Mouse (Mus musculus) c-Kit-positive CD71-negative TER-119-negative erythroid progenitor cells, embryonic 14.5 days (primary cell): ENCODE measurements around the gene Adgrg2.

ENCODE experiments used
- DNase-seq: peaks from one replicate; pipeline ENCODE4 v3.0.0-alpha.2; 2013; ENCODE audit warnings: low read depth

Gene Adgrg2

DNA sequence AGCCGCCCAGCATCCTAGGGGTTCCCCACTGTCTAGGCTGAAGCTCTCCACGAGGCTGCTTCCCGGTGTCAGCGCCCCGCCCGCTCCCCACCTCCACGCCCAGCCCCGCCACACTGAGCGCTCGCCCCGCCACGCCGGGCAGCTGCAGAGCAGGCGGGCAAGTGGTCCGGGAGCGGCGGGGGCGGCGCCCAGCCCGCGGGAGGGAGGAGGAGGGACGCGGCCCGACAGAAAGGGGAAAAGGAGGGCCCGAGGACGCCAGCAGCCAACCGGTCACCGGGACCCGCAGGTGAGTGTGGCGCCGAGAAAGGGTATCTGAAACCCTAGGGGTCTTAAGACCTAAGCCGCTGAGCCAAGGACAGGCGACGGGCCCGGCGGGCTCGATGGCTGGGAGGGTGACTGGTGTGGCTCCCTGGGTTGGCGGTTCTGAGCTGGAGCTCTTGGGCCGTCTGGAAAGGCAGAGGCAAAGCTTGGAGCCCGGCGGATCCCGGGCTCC lies at the start of gene Adgrg2:
Adgrg2 (plus strand) TSS at position 227 of the 493 bp plus-strand sequence.
- DNase-seq = no peak

DNA sequence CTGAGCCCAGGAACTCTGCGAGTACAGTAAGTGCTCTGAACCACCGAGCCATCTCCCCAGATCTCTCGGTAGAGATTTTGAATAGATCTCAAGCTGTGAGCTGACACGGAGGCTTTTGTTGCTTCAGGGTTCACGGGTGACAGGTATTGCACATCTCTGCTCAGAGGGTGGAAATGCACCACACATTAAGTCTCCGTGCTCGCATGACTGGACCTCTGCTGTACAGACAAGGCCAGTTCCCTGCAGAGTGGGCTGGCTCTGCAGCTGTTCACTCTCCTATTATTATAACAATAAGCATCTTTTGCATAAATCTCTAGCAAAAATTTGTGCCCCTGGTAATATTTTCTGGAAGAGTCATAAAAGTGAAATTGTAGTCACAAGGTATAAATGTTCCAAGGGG lies 39.5 kb upstream of the Adgrg2 start:
- no peak for DNase-seq

DNA sequence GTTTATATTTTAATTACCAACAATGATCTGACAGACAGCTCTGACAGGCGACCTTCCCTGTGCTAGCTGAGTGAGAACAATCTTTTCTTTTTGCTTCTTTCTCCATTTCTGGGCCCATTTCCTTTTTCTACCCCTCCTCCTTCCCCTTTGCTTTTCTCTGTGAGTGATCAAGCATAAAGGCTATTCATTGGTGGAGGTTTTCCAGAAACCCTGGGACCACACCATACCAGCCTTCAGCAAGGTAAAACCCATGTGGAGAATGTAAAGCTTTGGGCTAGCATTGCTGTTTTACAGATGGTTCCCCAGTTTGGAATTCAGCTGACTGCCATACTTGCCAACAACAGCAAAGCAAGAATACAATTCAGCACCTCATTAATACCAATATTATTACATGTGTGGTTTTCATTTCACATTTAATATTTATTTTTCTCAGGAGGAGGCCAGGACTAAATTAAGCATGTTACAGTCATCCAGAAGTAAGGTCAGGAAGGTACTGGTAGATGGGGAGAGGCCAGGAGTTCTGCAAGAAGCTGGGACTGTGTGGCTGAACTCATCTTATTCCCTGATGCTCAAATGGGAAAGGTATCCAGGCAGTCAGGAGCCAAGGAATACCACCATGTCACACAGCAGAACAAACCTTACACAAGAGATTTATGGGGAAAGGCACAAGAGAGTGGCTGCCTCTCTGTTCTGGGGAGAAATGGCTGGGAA lies 38.4 kb upstream of the Adgrg2 start:
- DNase-seq = no peak

DNA sequence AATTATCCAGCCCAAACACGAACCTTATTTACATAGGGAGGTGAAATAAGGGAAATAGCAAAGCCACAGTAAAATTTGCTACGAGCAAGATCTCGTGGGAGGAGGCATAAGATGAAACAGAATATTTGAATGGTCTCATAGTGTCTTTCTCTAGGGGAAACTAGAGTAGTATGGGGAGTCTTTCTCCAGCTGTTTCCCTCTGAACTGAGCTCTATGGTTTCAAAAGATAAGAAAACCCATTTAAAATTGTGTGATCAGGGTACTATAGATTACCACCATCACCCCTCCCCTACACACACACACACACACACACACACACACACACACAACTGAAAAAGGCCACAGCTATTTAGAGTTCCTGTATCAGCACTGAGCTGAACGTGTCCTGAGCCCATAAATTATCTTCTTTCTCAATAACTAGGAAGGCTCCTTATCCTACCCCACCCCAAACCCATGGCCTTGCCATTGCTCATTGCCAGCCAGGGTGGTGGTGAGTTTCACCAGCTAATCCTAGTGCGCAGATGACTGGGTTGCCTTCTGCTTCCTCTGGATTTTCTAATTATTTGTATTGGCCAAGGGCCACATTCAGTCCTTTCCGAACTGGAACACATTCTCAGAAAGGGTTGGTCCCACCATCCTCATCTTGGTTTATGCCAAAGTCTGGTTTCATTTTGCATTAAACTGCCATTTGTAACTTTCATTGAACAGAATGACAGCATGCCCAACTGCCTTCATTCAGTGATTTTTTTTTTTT lies 5.6 kb upstream of the Adgrg2 start:
- DNase-seq = no peak

DNA sequence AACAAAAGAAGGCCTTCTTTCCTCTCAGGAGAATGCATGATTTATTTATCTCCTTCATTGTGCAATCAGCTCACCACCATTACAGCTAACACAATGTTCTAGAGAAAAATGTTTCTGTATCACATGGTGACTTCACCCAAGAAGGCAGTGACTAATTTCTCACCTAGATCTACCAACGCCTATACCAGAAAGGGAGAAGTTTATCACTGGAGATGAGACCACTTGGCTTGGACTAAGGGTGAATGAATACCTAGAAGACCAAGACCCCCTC lies 5.1 kb upstream of the Adgrg2 start:
- DNase-seq = no peak

DNA sequence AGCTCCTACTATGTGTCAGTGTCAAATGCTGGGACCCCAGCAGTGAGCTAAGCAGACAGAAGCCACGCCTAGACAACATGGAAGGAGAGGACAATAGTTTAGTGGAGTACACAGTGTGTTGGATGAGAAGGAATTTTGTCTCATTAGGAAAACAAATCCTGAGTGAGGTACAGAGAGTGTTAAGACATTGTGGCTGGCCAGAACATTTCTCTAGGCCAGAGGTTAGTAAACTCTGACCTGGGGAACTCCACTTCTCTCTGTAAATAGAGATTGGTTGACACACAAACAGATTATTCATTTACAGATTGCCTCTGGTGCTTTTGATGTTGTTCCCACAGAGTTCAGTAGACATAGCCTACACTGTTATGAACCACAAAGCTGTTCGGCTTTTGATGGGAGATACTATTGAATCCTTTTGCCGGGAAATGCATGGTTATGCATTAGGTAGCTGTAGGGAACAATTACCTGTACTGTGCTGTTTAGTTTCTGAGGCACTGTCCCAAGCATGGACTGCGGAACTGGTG lies 22.5 kb downstream of the Adgrg2 start:
- no peak for DNase-seq

DNA sequence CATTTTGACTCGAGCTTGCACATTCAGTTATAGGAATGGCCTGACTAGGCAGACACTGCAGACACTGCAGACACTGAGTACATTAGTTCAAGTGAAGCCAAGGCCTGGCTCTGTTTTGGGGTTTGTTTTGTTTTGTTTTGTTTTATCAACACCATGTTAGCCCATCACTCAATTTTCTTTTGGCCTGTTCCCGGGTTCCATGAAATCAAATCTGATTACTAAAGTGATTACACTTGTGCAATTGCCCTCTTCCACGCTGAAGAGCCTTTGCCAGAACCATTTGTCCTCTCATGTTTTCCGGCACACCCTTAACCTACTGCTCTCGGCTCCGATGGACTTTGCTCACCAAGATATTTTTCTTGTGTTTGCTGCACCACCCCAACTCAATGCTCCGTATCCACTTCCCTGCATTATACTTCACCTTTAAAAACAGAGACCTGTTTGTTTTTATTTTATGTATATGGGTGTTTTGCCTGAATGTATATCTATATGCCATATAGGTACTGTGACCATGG lies 23.4 kb downstream of the Adgrg2 start:
- no peak for DNase-seq

DNA sequence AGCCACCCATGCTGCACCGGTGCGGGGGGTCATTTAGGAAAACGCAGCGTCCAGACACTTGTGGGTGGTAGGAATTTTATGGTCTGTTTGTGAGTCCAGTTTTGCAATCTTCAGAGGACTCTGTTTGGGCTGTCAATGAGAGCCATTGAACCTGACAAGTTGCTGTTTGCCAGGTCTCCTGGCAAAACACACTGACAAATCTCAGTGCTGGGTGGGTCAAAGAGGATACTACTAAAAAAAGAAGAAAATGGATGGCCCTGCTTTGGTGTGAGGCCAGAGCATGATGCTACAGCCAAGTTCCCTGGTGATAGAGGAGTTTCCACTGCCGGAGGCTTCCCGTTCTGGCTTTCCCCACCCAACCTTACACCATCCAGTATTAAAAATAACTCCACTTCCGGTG lies 27.9 kb downstream of the Adgrg2 start:
- DNase-seq = no peak

DNA sequence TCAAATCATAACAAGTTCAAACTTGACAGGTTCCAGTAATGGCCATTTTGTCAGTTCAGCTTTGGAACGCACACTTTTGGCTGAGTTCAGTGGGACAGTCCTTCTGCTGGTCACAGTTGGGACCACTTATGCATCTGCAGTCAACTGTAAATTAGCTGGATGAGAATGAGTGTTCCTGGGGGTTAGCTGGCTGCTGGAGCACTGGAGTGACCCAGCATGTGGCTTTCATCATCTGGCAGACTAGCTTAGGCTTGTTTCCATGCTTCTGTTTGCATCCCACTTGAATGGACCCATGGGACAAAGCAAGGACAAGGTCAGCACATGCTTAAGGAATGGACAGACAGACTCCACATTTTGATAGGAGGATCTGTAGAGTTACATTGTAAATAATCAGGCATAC lies 33.2 kb downstream of the Adgrg2 start:
- no peak for DNase-seq

DNA sequence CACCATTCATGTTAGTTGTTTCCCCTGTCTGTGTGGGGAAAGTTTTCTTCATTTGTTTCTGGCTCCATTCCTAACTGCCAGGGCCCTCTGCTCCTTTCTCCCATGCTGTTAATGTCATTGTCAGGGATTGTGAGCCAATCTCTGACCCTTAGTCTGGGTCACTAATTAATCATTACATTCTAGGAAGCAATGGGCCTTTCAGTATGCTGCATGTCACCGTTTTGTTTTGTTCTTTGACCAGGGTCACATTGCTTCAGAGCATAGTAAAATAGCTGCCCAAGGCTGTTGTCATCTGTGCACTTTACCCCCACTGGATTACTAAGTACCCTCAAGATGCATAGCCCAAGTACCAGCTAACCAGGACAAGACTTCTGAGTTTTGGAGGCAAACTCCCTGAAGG lies 36.0 kb downstream of the Adgrg2 start:
- no peak for DNase-seq

DNA sequence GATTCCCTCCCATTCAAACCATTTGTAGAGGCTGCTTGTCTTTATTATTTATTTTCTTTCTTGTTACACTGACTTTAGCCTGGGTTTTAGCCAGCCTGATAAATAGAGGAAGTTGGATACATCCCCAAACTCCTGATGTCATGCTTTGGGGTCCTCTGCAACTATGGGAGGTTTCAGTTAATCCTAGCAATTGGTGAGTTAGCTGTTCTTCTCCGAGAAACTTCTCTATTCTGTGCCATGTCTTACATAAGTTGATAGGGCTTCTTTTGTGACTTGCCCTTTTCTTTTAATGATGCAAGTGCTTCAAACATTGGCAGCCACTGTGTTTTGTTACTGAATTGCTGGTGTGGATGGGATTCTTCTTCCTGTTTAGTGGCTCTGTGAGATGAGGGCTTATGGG lies 36.4 kb downstream of the Adgrg2 start:
- DNase-seq = no peak

DNA sequence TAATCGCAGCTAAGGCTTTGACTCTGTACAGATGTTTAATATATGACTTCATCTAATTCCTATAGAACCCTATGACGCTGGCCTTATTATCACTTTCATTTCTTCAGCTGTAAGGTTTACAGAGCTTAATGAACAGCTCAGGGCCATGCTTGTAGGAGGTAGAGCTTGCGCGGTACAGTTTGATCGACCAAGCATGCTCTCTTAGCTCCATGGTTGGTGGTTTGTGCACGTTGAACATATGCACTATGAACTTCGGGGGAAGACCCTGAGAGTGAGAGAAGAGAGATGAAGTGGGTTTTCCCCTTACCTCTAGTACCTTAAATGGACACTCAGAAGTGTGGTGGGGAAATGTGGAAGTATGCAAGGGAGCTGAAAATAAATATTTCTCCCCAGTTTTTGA lies 41.7 kb downstream of the Adgrg2 start:
- no peak for DNase-seq

DNA sequence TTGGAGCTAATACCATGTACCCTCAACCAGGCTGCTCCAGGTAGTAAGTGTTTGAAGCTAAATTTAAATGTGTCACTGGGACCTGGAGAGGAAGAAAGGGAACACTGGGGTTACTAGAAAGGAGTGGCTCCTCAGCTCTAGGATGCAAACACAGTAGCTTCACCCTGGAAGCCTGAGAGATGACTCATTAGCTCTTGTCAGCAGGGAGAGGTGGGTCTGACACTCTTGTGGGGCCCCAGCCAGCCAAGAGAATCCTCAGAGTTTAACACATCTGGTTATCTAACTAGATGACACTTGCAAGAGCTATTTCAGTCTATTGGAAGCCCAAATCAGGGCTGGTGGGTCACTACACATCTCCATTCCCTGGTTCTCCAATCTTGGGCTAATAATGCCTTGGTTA lies 50.8 kb downstream of the Adgrg2 start:
- DNase-seq = no peak

DNA sequence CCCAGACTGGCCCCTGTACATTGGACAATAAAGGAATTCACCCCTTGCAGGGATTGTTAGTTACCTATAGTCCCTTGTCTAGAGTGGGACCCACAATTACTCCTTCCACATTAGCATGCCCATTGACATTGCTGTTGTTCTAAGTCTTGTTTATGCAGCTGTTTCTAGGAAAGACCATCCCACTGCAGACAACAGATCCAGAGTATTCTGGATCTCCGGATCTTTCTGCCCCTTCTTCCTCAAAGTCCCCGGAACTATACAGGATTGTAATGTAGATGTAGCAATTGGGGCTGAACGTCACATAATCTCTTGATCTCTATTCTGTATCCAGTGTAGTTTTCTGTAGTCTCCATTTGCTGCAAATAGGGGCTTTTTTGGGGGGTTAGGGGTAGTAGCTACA lies 57.9 kb downstream of the Adgrg2 start:
- DNase-seq = no peak

DNA sequence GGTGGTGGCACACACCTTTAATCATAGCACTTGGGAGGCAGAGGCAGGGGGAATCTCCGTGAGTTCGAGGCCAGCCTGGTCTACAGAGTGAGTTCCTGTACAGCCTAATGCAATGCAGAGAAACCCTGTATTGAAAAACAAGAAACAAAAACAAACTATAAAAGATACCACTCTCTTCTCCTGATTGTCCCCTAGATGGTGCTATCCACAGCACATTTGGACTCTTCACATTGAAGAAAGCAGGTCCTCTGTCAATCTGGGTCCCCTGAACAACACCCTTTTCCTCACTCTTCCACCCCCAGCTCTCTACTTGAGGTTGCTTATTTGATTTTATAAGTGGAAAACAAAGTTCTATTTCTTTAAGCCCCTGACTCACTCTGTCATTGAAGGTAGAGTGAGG lies 58.9 kb downstream of the Adgrg2 start:
- DNase-seq = no peak

DNA sequence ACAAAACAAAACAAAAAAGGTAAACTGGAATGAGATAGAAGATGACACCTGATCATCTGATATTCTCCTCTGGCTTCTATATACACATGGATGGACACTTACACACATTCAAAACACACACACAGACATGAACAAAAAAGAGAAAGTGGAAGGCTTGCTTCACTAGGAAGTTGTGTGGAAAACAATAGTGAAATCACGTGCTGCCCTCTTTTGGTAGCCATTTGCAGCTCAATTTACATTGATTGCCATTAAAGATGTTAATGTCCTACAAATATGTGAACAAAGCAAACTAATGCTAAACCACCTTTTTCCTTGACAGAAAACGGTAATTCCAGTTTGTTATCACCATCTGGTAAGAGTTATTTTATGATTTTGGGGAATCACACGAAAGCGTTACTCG lies 65.2 kb downstream of the Adgrg2 start:
- no peak for DNase-seq

DNA sequence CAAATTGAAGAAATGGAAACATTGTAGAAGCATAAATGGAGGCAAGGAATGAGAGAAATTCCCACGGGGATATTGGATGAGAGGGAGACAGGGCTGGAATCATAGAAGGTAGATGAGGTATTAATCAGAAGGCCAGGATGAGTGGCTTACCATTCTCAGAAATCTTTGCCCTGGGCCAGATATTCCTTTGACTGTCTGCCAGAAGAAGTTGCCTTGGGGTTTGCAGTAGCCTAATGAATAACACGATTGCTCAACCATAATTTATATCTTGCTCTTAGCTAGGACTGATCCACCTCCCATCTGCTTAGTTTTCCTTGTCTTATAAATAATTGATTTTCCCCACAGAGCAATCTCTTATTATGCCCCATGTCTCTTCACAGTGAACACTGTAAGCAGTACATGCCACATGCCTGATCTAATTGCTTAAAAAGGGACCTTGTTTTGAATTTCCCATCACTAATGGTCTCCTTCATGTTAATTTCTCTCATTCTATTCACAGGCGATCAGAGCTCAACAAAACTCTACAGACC lies 80.8 kb downstream of the Adgrg2 start:
- no peak for DNase-seq

DNA sequence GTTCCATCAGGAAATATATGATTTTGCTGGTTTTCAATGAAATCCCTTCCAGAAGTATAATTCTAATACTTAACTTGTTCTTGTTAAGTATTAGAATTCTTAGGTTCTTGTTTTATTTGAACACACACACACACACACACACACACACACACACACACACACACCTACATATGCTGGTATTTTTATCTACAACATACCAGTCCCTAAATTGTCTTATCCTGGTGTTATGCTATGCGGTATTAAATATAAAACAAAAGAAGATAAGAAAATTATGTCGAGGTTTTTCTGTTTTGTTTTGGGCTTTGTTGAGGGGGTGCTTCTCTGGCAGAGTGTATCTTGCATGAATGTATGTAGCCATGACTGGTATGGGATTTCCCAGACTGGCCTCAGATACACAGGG lies 99.3 kb downstream of the Adgrg2 start:
- no peak for DNase-seq

DNA sequence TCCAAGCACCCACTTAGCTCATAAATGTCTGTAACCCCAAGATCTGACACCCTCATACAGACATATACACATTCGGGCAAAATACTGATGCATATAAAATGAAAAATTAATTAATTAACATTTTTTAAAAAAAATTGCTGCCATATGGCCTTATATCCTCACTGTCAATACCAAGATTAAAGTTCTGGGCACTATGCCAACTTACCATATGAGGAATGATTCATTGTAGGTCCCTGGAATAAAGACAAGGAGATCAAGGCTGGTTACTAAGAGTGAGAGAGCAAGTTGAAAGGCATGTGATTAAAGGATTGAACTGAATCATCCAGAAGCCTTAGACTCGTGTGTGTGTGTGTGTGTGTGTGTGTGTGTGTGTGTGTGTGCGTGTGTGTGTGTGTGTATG lies 103.8 kb downstream of the Adgrg2 start:
- DNase-seq = no peak

DNA sequence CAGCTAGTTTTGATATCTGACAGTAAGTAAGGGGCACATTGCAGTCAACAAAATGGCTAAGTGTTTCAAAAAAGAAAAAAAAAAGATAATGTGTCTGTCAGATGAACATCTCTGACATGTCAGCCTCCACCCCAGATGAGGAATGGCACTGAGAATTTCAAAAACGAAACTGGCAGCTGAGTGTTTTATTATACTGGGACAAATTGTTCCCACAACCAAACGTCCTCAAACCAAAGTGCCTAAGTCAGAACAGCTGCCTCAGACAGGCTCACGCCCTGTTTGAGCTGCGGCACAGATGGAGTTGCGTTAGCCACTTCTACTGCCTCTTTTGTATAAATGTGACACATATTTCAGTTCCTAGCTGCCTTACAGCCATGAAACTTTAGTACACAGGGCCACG lies 104.4 kb downstream of the Adgrg2 start:
- DNase-seq = no peak

DNA sequence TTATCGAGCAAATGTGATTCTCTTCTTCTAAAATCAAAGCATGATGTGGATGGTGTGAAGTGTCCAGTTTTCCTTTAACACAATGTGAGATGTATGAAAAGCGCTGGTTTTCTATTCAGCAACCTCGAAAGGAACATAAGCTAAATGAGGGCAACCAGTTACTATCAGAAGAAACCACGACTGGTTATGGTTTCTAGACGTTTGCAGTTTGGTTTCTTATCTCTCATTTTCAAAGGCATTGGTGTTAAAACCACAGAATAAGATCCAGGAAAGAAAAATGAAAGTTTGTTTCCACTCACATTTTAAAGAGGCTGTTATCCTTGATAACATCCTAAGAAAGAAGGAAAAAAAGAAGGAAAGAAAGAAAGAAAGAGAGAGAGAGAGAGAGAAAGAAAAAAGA lies 106.0 kb downstream of the Adgrg2 start:
- DNase-seq = no peak

DNA sequence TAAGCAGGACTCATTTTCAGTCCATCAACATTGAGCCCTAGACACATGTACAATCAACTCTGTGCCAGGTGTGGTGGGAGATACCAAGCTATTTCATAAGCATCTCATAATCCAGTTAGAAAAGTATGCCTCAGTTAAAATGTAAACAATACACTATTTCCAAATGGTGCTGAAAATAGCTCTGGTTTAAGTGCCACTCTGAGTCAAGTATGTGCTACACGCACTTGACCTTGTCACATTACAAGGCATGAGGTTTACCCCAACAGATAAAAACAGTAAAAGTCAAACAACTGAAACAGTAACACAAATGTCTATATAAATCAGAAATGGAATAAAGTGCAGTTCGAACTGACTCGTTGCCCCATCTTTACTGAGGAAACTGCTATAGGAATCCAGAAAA lies 110.6 kb downstream of the Adgrg2 start:
- DNase-seq = no peak

DNA sequence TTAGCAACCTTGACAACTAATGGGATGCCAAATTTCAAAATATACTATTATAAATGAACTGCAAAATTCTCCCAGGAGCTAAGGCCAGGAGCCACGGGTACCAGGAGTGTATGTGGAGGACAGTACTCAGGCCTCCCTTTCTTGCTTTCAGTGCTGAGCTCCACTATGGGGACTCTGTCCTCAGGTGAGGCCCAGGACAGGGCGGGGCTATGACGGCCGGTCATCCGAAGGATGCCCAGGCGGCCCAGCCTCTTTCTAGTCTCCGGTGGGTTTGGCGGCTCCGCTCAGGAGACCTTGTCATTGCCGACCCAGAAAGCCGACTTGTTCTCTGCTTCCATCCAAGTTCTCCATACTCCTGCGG lies 111.2 kb downstream of the Adgrg2 start:
- no peak for DNase-seq
